Mouse (Mus musculus) midbrain, postnatal 0 days (tissue): ENCODE results near the gene Mrpl14. TPM values are rescaled to one million over a fixed set of nuclear protein-coding genes. Genes with fewer than 3 reads are reported as not detected.

Source experiments
- ATAC-seq: fragments of 200-750 bp; cut with Nextera tagmentation; 2 replicates; pipeline ENCODE4 v1.8.0; 2017; ENCODE audit warnings: moderate number of reproducible peaks, mild to moderate bottlenecking, moderate TSS enrichment, moderate library complexity; ENCODE audit not compliant: low FRiP score
- DNase-seq: peaks from one replicate; pipeline ENCODE4 v3.0.0-alpha.2; 2015; ENCODE audit warnings: low spot score
- H3K27ac ChIP-seq: fragments of 300-500 bp; sonication (generic); 2 replicates; pipeline ENCODE4 v1.5.1; 2014; ENCODE audit warnings: low read depth, mild to moderate bottlenecking, low read length, mixed read lengths
- H3K27me3 ChIP-seq: fragments of 300-500 bp; sonication (generic); 2 replicates; pipeline ENCODE4 v1.6.1; 2014; ENCODE audit warnings: low read length, control low read depth, mixed read lengths; ENCODE audit not compliant: insufficient read depth
- H3K36me3 ChIP-seq: fragments of 300-500 bp; sonication (generic); 2 replicates; pipeline ENCODE4 v1.6.1; 2014; ENCODE audit warnings: low read length, control low read depth, mixed read lengths; ENCODE audit not compliant: insufficient read depth
- H3K4me1 ChIP-seq: fragments of 300-500 bp; sonication (generic); 2 replicates; pipeline ENCODE4 v1.6.1; 2014; ENCODE audit warnings: mild to moderate bottlenecking, control low read depth, antibody characterized with exemption, low read length, mixed read lengths; ENCODE audit not compliant: insufficient read depth
- H3K4me2 ChIP-seq: fragments of 300-500 bp; sonication (generic); 2 replicates; pipeline ENCODE4 v1.6.1; 2014; ENCODE audit warnings: low read depth, mild to moderate bottlenecking, low read length, mixed read lengths; ENCODE audit not compliant: poor library complexity, severe bottlenecking
- H3K4me3 ChIP-seq: fragments of 300-500 bp; sonication (generic); 2 replicates; pipeline ENCODE4 v1.5.1; 2014; ENCODE audit warnings: low read depth, mild to moderate bottlenecking, low read length, moderate library complexity
- H3K9ac ChIP-seq: fragments of 300-500 bp; sonication (generic); replicated peaks from 2 replicates; pipeline ENCODE4 v1.6.1; 2014; ENCODE audit warnings: mild to moderate bottlenecking, low read length, moderate library complexity, mixed read lengths; ENCODE audit not compliant: poor library complexity, severe bottlenecking
- H3K9me3 ChIP-seq: fragments of 300-500 bp; sonication (generic); 2 replicates; pipeline ENCODE4 v1.6.1; 2016; ENCODE audit warnings: low read length, control low read depth
- CTCF ChIP-seq: IDR thresholded peaks from 2 replicates; pipeline ENCODE4 v1.5.1; 2016; ENCODE audit warnings: antibody characterized with exemption, mild to moderate bottlenecking
- WGBS: fragments of 180-500 bp; shearing (Covaris S2); extraction: QIAGEN DNeasy Blood & Tissue Kit; methylation state at CpG from one replicate; pipeline ENCODE4 v1.1.7; 2014; 5-methylcytosine and 5-hydroxymethylcytosine counted together
- polyA plus RNA-seq: library from polyadenylated mRNA; unstranded; fragments of >200 nt; fragmentation: Nextera tagmentation; extraction: Ambion mirVana; gene quantifications from 2 replicates; pipeline ENCODE4 v1.2.1, GENCODE M21; 2015
- total RNA-seq: library from RNA; depleted of rRNA; stranded (reverse); fragments of >200 nt; gene quantifications from 2 replicates; pipeline ENCODE4 v1.2.3, GENCODE M21; 2014

Gene Mrpl14
- total and polyA plus RNA-seq, 2 experiments from 2014 or later, result 42.8 to 114 TPM

GRCm38 (mm10) chr17:45734881-45735280 is 48.8 kb downstream of the Mrpl14 start:
- Histone ChIP-seq H3K27ac (no peak overlapping the region), H3K4me3 (no peak overlapping the region), H3K9ac (no peak overlapping the region), H3K4me1 (peaks cover 20% of the 10 kb centered on the region), H3K4me2 (no peak overlapping the region), H3K9me3 (no peaks in the 10 kb centered on the region), H3K36me3 (no peaks in the 10 kb centered on the region), H3K27me3 (0 out of 2 replicates have a peak, but pooled peaks cover 8% of the 10 kb centered on the region)
- ATAC-seq (no peak), DNase-seq (no peak)
- no peak for TF ChIP-seq CTCF
- 68% methylated on average over 4 of the region's 4 CpGs for WGBS

GRCm38 (mm10) chr17:45735382-45736310 is 49.5 kb downstream of the Mrpl14 start:
- H3K4me1 ChIP-seq, result peaks cover 20% of the 10 kb centered on the region
- peak overlapping the region; percentile 77 for H3K4me2 ChIP-seq
- H3K36me3 ChIP-seq, result no peaks in the 10 kb centered on the region
- ATAC-seq, result peak; percentile 24; the same call in 1 of the 2 replicates
- H3K9ac ChIP-seq, result peak overlapping the region; percentile 67
- TF ChIP-seq CTCF, result peak; percentile 95
- DNase-seq, result peak; percentile 87
- H3K27me3 ChIP-seq, result 0 out of 2 replicates have a peak, but pooled peaks cover 8% of the 10 kb centered on the region
- no peaks in the 10 kb centered on the region for H3K9me3 ChIP-seq
- H3K27ac ChIP-seq, result peak overlapping the region; percentile 82
- 6% methylated on average over 10 of the region's 10 CpGs for WGBS
- peak overlapping the region; percentile 48 for H3K4me3 ChIP-seq

GRCm38 (mm10) chr17:45736311-45737077 is 50.4 kb downstream of the Mrpl14 start:
- H3K27me3 ChIP-seq, result 0 out of 2 replicates have a peak, but pooled peaks cover 8% of the 10 kb centered on the region
- peak; percentile 76 for ATAC-seq

GRCm38 (mm10) chr17:45737078-45737601 is 51.0 kb downstream of the Mrpl14 start:
- ATAC-seq (no peak), DNase-seq (no peak)
- peaks cover 20% of the 10 kb centered on the region for H3K4me1 ChIP-seq
- peak overlapping the region; percentile 48 for H3K4me3 ChIP-seq
- no peak for TF ChIP-seq CTCF
- H3K9me3 ChIP-seq, result no peaks in the 10 kb centered on the region
- H3K4me2 ChIP-seq, result peak overlapping the region; percentile 77
- no peaks in the 10 kb centered on the region for H3K36me3 ChIP-seq
- peak overlapping the region; percentile 59 for H3K9ac ChIP-seq
- H3K27ac ChIP-seq, result peak overlapping the region; percentile 82
- WGBS, result 15% methylated on average over 10 of the region's 10 CpGs
- H3K27me3 ChIP-seq, result 0 out of 2 replicates have a peak, but pooled peaks cover 8% of the 10 kb centered on the region

More at GRCm38 (mm10) chr17:45736311-45737077, 50.4 kb downstream of the Mrpl14 start:
- Histone ChIP-seq H3K9me3 (no peaks in the 10 kb centered on the region), H3K36me3 (no peaks in the 10 kb centered on the region), H3K9ac (peak overlapping the region; percentile 67), H3K4me2 (peak overlapping the region; percentile 77), H3K4me3 (peak overlapping the region; percentile 48), H3K4me1 (peaks cover 20% of the 10 kb centered on the region), H3K27ac (peak overlapping the region; percentile 82)
- under 1% methylated on average over 36 of the region's 72 CpGs for whole genome bisulfite sequencing
- DNase-seq, result peak; percentile 95
- TF ChIP-seq CTCF, result no peak

GRCm38 (mm10) chr17:45742371-45743147 is 56.4 kb downstream of the Mrpl14 start:
- Histone ChIP-seq H3K9me3 (no peaks in the 10 kb centered on the region), H3K4me1 (no peaks in the 10 kb centered on the region), H3K27ac (no peak overlapping the region), H3K36me3 (no peaks in the 10 kb centered on the region), H3K9ac (no peak overlapping the region), H3K27me3 (no peaks in the 10 kb centered on the region), H3K4me2 (no peak overlapping the region), H3K4me3 (no peak overlapping the region)
- no peak for TF ChIP-seq CTCF
- no peak for DNase-seq
- ATAC-seq, result no peak
- WGBS, result 55% methylated on average over 13 of the region's 13 CpGs
